Mouse (Mus musculus): ENCODE results near the gene Socs3.

DNA sequence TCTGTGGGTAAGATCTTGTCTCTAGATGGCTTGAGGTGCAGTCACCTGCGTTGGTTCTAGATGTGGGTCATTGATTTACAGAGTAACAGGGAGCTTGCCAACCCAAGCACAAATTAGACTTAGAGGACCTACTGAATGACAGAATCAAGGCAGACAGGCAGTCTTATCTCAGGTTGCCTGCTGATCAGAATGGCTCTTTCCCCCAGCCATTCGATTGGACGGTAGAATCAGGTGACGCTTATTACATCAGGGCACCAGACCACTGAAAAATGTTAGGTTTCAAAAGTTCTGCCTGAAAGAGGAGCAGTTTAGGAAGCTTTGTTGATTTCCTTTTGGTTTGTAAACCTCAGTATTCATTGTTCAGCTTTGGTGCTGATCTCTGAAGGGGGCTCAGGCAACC lies 18.1 kb upstream of the Socs3 start:
- TF ChIP-seq MXI1 (IDR thresholded peaks at IDR 0.05; ENCODE audit: low read depth, low read length), result no peak
- TF ChIP-seq MEF2A (IDR thresholded peaks at IDR 0.05; ENCODE audit: extremely low read depth, insufficient replicate concordance, low read depth, low read length, poor library complexity, severe bottlenecking), result no peak
- TF ChIP-seq EP300 (IDR thresholded peaks at IDR 0.05; ENCODE audit: low read depth in 1 of 2, low read length in 2 of 2), result no peak
- TF ChIP-seq POLR2A (IDR thresholded peaks at IDR 0.05; ENCODE audit: control insufficient read depth in 1 of 2, insufficient read depth in 1 of 2, low read depth in 1 of 2, low read length in 2 of 2, poor library complexity in 1 of 2), result peak in 1 of 2 experiments; percentile 60; a peak in 2 of 4 replicates
- TF ChIP-seq CHD2 (IDR thresholded peaks at IDR 0.05; ENCODE audit: low read length), result no peak
- no peak for TF ChIP-seq ELF1 (IDR thresholded peaks at IDR 0.05; ENCODE audit: low read depth, low read length)
- TF ChIP-seq CTCF (IDR thresholded peaks at IDR 0.05 in 2 of 3, conservative IDR thresholded peaks at IDR 0.05 in 1 of 3; ENCODE audit: control insufficient read depth in 1 of 3, insufficient read depth in 1 of 3, low read depth in 2 of 3, low read length in 3 of 3, poor library complexity in 1 of 3, severe bottlenecking in 1 of 3), result no peak
- TF ChIP-seq HCFC1 (IDR thresholded peaks at IDR 0.05; ENCODE audit: low read depth, low read length), result no peak
- TF ChIP-seq USF2 (IDR thresholded peaks at IDR 0.05; ENCODE audit: borderline replicate concordance in 1 of 2, insufficient read depth in 1 of 2, low read depth in 1 of 2, low read length in 2 of 2), result peak in 1 of 2 experiments; percentile 86; a peak in 2 of 4 replicates
- TF ChIP-seq NELFE (IDR thresholded peaks at IDR 0.05; ENCODE audit: low read depth, low read length), result no peak; the same call in none of the 2 replicates
- peak; percentile 51; the same call in 1 of the 2 replicates for TF ChIP-seq TBP (IDR thresholded peaks at IDR 0.05; ENCODE audit: low read depth, low read length)
- no peak for TF ChIP-seq UBTF (IDR thresholded peaks at IDR 0.05; ENCODE audit: borderline replicate concordance, insufficient read depth, low read depth, low read length)
